Mouse (Mus musculus) left cerebral cortex, adult 2 months (tissue): ENCODE measurements at regions not wholly inside any gene's neighbourhood (a gene's known extent, or its start where the extent isn't known, plus 50 kb on each side); places are given as distances from the start of the nearest gene placed in this dataset.

ENCODE experiments used
- DNase-seq, 2 experiments: peaks; one replicate each; pipeline ENCODE4 v3.0.0; 2021 to 2022; ENCODE audit warnings: low spot score in 2 of 2, mixed read lengths in 1 of 2; ENCODE audit errors: extremely low spot score in 1 of 2
- H3K27ac ChIP-seq: fragments of 200-600 bp; 2 replicates; pipeline ENCODE4 v1.8.1; 2022
- H3K4me3 ChIP-seq: fragments of 200-600 bp; 2 replicates; pipeline ENCODE4 v1.8.1; 2022
- CTCF ChIP-seq: fragments of 200-600 bp; IDR thresholded peaks from 2 replicates; pipeline ENCODE4 v1.8.1; 2022; ENCODE audit warnings: antibody characterized with exemption, mild to moderate bottlenecking, moderate library complexity
- intact Hi-C: fragments of 180-260 bp; cut with DNase I; formaldehyde crosslinking; loops from one replicate; pipeline ENCODE4 v1.15.1; 2025

DNA sequence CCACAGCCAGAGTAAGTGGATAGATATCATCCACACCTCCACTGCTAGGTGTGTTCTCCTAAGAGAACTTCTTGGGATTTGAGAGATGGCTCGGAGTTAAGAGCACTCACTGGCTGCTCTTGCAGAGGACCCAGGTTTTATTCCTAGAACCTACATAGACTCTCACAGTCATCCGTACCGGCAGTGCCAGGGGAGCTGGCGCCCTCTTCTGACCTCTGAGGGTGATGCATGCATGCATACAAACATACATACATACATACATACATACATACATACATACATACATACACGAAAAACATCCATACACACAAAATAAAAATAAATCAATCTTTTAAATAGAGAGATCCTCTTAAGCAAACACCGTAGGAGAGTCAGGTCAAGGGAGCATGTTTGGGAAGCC lies 70.1 kb upstream of the Ipo5 start:
- intact Hi-C loops, result no loop called here
- H3K27ac ChIP-seq, result no peak overlapping the region
- no peak for DNase-seq
- peak; percentile 11; the same call in 1 of the 2 replicates for TF ChIP-seq CTCF
- no peak overlapping the region for H3K4me3 ChIP-seq

DNA sequence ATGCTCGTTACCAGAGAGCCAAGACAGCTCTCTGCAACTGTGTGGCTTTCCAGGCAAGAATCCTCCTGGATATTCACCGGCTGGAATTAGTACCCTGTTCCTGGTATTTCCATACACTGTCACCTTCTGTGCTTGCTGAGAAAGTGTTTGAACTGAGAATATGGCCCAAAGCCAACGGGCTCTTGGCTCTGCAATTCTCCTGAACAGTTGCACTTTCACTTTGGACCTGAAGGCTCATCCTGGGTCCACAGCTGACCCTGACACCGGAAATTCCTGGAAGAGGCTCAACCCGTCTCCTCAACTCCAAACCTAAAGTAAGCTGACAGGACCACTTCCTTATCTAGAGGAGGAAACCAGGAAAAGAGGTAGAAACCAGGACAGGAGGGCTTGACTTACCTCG lies 69.7 kb upstream of the Ipo5 start:
- Histone ChIP-seq H3K27ac (no peak overlapping the region), H3K4me3 (no peak overlapping the region)
- DNase-seq, result no peak
- no peak for TF ChIP-seq CTCF
- intact Hi-C loops, result no loop called here

DNA sequence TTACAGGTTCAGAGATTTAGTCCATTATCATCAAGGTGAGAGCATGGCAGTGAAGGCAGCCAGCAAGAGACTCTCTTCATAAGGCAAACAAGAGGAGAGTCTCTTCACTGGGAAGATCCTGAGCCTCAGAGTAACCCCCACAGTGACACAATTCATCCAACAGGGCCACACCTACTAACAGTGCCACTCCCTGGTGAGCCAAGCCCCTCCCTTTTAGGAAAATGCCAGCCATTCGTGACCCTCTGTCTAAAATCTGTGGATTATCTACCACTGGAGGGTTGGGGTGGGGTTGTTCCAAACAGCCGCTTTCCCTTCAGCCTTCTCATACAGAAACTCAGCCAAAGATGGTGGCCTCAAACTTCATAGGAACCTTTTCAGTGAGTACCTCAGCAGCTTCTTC lies 65.9 kb upstream of the Ipo5 start:
- intact Hi-C loops, result loop anchor here (5.0 kb wide), 2 partner anchors 47 to 67 kb away; partner anchors contain the start of gene Ipo5
- no peak for TF ChIP-seq CTCF
- no peak for DNase-seq
- H3K4me3 ChIP-seq, result no peak overlapping the region
- no peak overlapping the region for H3K27ac ChIP-seq

DNA sequence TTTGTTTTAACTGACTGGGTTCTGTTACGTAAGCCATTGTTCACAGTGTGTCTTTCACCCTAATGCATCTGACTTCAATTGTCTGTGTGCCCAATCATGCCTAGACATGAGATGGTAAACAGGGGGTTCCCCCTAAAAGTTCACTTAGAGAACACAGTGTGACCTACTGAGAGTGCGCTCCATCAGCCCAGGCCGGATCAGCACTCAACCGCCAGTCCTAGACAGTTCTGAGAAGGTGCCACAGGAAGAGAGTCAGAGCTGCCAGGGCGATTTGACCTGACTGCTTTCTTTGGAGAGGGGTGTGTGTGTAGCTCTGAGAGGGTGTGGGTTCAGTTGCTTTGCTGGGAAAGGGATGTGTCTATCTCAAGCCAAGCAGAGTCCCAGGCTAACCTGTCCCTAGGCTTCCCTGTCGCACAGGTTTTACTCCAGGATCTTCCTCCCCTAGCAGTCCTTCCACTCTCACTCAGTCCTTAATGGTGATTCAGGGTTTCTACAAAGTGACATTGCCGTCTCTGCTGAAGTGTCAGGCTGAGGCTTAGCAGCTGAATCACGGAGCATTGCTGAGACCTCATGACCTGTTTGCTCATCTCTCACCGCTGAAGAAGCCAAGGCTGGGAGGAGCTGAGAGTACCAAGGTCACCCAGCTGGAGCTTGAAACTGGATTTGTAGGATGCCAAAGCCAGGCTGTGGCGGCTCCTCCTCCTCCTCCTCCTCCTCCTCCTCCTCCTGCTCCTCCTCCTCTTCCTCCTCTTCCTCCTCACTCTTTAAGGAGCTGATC lies 64.8 kb upstream of the Ipo5 start:
- intact Hi-C loops, result loop anchor here (5.0 kb wide), 2 partner anchors 46 to 66 kb away; partner anchors contain the start of gene Ipo5
- no peak overlapping the region for H3K4me3 ChIP-seq
- no peak for TF ChIP-seq CTCF
- H3K27ac ChIP-seq, result no peak overlapping the region
- no peak for DNase-seq

DNA sequence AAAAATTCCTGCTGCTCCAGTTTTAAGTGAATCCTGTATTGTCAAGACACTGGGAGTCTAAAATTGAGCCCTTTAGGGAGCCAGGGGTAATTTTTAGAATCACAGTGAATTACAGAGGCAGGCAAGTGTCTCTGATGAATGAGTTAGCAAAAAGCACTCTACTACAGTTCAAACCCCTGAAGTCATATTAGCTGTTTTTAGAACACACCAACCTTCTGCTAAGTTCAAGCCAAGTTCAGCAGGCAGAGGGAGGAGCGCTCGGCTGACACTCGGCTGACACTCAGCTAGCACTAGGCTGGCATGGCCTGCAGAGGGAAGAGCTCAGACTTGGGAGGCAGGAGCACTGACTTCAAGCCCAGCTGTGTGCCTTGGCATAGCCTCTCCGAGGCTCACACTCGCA lies 64.0 kb upstream of the Ipo5 start:
- intact Hi-C loops, result loop anchor here (5.0 kb wide), 2 partner anchors 45 to 65 kb away; partner anchors contain the start of gene Ipo5
- no peak; the same call in 1 of the 2 replicates for TF ChIP-seq CTCF

DNA sequence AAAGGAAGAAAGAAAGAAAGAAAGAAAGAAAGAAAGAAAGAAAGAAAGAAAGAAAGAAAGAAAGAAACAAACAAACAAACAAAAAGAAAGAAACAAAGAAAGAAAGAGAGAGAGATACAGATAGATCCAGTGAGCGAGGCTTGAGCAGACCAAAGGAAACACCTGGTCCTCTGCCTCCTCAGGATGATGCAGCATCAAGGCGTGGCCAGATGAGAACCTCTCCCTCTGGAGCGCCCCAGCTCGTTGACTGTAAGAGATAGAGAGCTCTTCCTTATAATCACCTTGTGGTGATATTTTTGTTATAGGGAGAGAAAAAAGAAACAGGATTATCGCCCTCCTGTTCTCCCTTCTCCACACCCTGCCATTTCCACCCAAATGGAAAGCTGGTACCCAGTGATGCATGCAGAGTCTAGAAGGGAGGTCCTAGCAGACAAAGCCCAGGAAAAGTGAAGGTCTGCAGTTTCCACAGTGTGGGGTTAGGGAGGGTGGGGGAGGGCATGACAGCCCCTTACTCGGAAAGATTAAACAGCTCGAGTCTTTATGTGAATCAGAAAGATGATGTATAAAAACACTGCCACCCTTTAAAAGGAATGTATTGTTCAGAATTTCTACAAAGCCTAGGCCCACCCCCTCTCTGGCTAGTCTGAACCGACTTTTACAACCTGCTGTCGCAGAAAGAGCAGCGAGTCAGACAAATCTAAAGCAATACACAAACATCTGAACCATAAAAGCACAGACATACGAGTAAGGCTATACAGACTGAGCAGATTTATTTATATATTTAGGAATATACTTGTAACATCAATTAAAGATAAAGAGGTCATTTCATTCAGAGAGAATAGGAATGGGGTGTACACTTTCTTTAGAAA lies 62.7 kb upstream of the Ipo5 start:
- intact Hi-C loops, result loop anchor here (5.0 kb wide), 2 partner anchors 44 to 64 kb away; partner anchors contain the start of gene Ipo5
- H3K4me3 ChIP-seq, result peak overlapping the region; percentile 21
- peak overlapping the region; percentile 48 for H3K27ac ChIP-seq
- DNase-seq, result no peak
- no peak for TF ChIP-seq CTCF

More for the DNA sequence above, 64.0 kb upstream of the Ipo5 start:
- Histone ChIP-seq H3K27ac (peak overlapping the region; percentile 53; the same call in 1 of the 2 replicates), H3K4me3 (no peak overlapping the region)
- no peak for DNase-seq

DNA sequence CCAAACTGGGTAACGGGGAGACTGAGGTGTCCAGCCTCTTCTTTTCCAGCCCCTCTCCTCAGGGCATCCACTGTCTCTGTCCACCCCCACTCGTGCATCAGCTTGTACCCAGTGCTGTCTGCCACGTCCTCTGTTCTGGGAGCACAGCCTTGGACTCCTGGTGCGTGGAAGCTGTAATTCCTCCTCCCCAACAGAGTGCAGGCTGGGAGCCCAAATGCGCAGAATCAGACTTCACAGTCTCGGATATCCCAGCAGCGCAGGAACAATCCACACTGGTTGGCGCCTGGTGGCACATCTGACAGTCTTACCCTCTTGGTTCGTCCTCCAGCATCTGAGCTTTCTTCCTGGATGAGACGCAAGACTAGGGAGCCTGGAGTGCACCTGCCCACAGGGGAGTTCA lies 61.9 kb upstream of the Ipo5 start:
- intact Hi-C loops, result loop anchor here (5.0 kb wide), 2 partner anchors 43 to 63 kb away; partner anchors contain the start of gene Ipo5
- no peak for DNase-seq
- TF ChIP-seq CTCF, result no peak
- Histone ChIP-seq H3K27ac (peak overlapping the region; percentile 48), H3K4me3 (peak overlapping the region; percentile 21)

DNA sequence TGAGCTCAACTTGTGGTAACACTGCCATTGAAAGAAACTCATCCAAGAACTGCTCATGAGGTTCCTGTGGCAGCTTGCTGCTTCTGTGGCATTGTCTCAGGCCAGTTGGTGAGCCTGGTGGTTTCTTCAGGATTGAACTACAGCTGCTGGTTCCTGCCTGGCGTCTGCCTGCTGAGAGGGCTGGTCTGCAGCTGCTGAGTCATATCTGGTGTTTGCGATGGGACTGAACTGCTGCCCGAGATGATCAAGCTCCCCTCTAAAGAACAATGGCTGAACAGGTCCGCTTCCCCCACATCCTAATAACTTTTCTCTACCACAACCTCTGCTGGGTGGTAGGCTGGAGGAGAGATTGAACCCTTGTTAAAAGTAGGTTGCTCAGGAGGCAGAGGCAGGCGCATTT lies 57.4 kb upstream of the Ipo5 start:
- H3K27ac ChIP-seq, result no peak overlapping the region
- no peak overlapping the region for H3K4me3 ChIP-seq
- no peak for DNase-seq
- intact Hi-C loops, result no loop called here
- no peak for TF ChIP-seq CTCF

DNA sequence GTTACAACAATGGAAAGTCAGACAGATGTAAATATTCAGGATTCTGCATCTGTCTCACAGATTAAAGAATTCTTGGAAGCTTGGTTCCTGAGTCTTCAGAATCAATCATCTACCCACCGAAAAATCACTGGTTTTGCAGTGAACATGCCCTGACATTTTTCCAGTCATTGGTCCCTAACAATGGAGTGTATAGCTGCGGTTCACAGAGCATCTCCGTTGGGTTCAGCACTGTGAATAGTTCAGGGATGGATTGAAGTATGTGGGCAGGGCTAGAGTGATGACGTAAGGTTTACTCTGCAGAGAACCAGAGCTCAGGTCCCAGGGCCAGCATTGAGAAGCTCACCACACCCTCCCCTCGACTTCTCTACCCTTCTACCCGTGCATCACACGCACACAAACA lies 56.5 kb upstream of the Ipo5 start:
- Histone ChIP-seq H3K27ac (no peak overlapping the region), H3K4me3 (no peak overlapping the region)
- TF ChIP-seq CTCF, result no peak
- intact Hi-C loops, result no loop called here
- DNase-seq, result no peak

DNA sequence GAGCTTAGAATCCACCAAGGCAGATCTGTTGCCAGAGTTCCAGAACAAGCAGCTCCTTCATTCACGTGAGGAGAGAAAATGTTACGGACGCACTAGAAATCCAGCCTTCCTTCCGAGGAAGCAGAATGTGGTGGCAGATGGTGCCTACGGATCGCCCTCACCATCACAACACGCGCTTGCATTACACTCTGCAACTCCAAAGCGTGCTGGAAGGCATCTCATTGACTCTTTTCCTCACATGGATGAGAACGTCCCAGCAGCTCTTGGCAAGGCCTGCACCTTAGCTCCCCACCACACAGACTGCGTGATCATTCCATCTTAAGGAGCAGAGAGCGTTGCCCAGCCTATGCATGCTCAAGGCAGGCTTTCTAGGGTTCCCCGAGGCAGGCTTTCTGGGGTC lies 55.8 kb upstream of the Ipo5 start:
- intact Hi-C loops, result no loop called here
- H3K4me3 ChIP-seq, result no peak overlapping the region
- H3K27ac ChIP-seq, result no peak overlapping the region
- TF ChIP-seq CTCF, result no peak
- peak in 1 of 2 experiments; percentile 32 for DNase-seq
